Mouse (Mus musculus): Measurements from ENCODE around the gene Paqr4.

The Paqr4 gene

DNA sequence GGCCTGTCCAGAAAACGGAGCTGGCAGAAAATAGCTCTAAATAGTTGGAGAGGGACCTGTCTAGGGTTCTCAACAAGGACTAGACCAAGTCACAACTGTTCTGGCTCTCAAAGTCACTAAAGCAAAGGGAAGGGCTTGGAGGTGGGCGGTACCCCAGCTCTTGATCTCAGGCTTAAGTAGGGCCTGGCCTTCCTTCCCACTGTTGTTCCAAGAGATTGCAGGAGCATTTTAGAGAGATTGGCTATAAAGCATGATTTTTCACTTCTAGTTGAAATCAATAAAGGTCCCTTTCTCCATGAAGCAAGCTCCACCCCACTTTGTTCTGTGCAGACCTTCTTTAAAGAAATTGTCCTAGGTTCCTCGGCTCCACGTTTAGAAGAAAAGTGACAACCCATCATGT is 15.2 kb downstream of the Paqr4 start:
- no peak for DNase-seq (ENCODE audit: low spot score)

- DNase-seq (ENCODE audit: low spot score) = no peak
These were observed 18.1 kb downstream of the Paqr4 start, which contains the start of gene 1520401A03Rik for GRCm38 (mm10) chr17:23722376-23723125. Gene 1520401A03Rik (minus strand): TSS chr17:23722783.

GRCm38 (mm10) chr17:23721886-23722285 is 18.8 kb downstream of the Paqr4 start:
- DNase-seq (ENCODE audit: low spot score) = no peak

- no peak for DNase-seq (ENCODE audit: low spot score)
These were observed 21.2 kb downstream of the Paqr4 start for GRCm38 (mm10) chr17:23719455-23719854.

- DNase-seq (ENCODE audit: low spot score) = no peak
These were observed 23.7 kb downstream of the Paqr4 start for GRCm38 (mm10) chr17:23717003-23717402.

DNA sequence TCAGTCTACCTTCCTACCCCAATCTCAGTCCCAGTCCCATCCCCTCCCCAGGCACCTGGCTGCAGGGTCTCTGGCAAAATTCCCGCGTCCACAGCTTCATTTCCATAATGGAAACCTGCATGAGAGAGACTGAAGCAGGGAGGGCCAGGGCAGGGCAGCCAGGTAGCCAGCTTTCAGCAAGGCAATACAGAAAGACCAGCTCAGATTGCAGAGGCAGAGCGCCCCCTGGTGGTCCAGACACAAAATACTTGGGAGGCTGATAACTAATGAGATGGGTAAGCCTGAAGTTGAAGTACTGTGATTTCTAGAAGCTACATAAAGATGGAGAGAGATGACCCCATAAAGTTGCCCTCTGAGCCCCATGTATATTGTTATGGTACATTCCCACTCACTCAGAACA is 34.5 kb downstream of the Paqr4 start:
- no peak for DNase-seq (ENCODE audit: low spot score)

- DNase-seq (ENCODE audit: low spot score) = no peak
These were observed 35.1 kb downstream of the Paqr4 start for GRCm38 (mm10) chr17:23705525-23706104.

DNA sequence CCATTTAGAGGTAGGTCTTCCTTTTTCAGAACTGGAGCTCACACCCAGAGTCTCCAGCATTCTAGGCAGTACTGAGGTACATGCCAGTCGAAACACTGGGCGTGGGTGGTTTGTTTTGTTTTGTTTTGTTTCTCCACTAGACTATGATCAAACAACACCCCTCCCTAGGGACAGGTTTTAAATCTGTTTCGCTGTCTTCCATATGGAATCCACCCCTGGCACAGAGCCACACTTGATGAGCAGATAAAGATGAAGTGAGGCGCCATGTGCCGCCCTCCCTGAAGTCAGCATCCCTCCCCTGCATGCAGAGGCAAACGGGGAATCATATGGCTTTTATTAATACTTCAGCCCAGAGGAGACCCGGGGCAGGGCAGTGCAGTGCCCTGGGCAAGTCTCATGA is 35.9 kb downstream of the Paqr4 start:
- no peak for DNase-seq (ENCODE audit: low spot score)

- no peak for DNase-seq (ENCODE audit: low spot score)
These were observed 37.4 kb downstream of the Paqr4 start for GRCm38 (mm10) chr17:23703301-23703700.

DNA sequence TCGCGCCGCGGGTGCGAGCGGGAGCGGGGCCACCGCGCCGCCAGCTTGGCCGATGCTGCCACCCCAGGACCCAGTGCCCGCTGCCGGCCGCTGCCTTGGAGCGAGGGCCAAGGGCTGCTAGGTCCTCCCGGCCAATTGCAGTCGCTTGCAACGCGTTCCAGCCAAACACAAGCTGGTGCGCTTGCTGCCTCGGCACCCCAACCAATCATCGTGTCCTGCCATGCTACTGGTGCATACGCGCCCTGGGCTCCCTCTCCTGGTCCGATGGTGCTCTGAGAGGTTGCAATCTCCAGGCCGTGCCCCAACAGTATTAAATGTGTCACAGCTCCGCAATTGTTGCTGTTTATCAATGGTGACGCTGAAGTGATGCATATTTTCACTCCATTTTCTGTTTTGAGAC is 40.6 kb downstream of the Paqr4 start:
- peak; percentile 86 for DNase-seq (ENCODE audit: low spot score)

- no peak for DNase-seq (ENCODE audit: low spot score)
These were observed 41.3 kb downstream of the Paqr4 start for GRCm38 (mm10) chr17:23699131-23700077.

DNA sequence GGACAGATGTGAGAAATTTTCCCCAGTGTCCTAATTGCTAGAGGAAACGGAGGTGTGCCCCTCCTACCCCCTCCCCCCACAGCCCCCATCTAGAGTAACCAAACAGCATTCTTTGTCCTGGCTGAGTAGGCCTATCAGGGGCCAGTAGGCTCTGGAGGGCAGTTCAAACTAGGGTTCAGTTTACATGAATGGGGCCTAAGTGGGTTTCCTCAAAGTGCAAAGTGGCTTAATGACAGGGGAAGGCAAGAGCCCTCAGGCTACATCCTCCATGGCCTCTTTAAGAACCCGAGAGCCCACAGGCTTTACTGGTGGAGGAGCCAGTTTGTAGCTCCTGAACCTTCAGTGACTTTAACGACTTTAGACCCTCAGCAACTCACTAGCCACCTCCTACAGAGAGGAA is 44.9 kb downstream of the Paqr4 start:
- no peak for DNase-seq (ENCODE audit: low spot score)

- no peak for DNase-seq (ENCODE audit: low spot score)
These were observed 46.2 kb downstream of the Paqr4 start for GRCm38 (mm10) chr17:23694491-23694890.

Data from ovary, adult 18-20 months (tissue).